Mouse (Mus musculus) adrenal gland, postnatal 25 days (tissue): ENCODE results near the gene Alg5. TPM values are rescaled to one million over a fixed set of nuclear protein-coding genes. Genes with fewer than 3 reads are reported as not detected.

ENCODE experiments used
- DNase-seq: peaks from one replicate; pipeline ENCODE4 v3.0.0; 2021; ENCODE audit warnings: mixed read lengths
- total RNA-seq: library from RNA; stranded (reverse); gene quantifications from 2 replicates; pipeline ENCODE4 v1.2.3, GENCODE M21; 2021

The Alg5 gene
- total RNA-seq, 1 experiment from 2014 or later: 52.3 TPM

DNA sequence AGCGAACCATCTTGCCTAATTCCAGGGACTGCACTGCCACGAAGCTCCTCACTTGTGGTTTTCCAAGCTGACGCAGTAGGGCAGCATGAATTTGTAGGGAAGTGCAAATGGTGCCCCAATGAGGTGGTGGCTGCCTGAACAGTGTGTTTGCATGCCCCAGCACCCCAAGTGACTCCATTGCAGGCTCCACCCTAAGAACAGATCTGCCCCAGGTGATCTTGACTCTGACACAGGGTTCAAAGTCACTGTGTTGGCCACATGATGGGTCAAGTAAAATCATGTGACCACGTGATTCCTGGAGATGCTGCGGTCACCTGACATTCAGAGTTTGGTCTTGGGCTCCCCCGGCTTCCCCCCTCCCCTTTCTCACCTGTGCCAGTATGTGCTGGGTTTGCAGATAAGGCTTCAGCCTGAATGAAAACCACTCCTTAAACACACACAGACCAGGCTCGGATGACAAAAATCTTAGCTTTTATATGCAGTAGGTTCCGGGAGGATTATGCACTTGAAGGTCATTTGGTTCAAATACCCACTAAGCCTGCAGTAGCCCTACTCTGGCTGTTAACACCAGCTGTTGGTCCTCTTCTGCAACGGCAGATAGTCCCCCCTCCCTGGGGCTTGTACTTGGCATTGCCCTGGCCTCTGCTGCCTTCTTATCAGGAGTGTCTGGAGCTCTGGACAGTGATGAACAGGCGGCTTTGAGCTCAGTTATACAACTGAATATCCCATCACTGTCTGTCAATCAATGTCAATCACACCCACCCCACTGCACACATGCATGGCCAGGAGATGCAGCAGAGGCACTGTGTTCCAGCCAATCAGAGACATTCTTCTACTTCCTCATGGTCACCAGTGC is 56.7 kb downstream of the Alg5 start:
- DNase-seq: no peak

DNA sequence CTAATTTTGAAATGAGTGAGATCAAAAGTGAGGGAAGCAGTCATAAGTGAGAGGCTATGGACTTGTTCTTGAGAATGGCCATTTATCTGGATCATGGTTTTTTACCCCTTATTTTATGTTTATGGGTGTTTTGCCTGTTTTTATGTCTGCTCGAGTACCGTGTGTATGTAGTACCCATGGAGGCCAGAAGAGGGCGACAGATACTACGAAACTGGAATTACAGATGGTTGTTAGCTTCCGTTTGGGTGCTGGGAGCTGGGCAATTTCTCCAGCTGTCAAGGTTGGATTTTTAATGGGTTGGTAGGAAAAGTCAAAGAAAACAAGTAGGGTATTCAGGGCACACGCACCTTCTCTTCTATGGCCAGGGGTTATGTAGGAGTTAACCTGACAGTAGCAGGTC is 58.4 kb downstream of the Alg5 start:
- DNase-seq: no peak

DNA sequence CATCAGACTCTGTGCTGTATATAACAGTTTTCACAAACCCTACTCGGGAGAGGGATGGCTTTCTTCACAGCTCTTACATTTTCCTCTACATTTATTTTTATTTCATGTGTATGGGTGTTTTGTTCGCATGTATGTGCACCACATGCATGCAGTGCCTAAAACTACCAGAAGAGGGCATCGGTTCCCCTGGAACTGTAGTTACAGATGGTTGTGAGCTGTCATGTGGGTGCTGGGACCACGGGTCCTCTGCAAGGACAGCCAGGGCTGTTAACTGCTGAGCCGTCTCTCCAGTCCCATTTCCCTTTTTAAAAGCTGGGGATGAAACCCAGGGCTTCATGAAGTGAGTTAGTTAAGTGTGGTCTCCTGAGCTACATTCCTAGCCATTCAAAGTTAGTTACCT is 60.0 kb downstream of the Alg5 start:
- DNase-seq: no peak

DNA sequence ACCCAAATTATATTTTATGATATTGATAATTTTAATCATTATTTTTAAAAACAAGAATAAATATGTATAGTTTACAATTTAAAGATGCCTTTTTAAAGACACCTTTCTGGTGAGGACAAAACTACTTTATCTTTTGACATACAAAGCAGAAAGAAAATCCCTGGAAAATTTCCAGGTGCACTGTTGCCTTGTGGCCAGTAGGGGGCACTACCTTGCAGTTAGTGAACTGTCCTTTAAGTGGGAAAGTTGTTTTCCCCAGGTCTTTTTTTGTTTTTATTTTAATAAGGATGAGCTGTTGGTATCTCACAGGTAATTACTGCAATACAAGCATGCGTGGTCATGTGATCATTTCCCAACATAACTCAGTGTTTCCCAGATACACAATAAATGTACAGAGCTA is 60.5 kb downstream of the Alg5 start:
- no peak for DNase-seq

DNA sequence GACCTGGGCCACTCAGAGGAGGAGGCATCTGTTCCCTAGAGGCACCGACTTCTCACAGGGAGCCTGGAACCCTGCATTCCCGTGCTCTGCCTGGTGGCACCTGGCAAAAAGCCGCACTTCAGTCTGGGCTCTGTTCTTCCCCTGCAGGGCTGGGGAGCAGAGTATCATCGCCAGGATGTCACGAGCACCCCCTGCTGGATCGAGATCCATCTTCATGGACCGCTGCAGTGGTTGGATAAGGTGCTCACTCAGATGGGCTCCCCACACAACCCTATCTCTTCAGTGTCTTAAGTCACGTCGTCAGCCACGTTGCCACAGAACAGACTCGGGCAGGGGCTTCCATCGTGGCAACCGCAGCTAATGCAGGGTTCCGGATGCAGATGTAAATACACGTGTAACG is 61.9 kb downstream of the Alg5 start:
- DNase-seq: peak; percentile 61

Other genes starting within 250 kb of the Alg5 start
- gene Supt20, start 42.7 kb upstream of the Alg5 start, total RNA-seq: 54.4 and 68.9 TPM in 2 replicates
- gene Gm21958, start 21.2 kb upstream of the Alg5 start, total RNA-seq: not detected in 2 replicates
- gene Exosc8, start 146 bp upstream of the Alg5 start, total RNA-seq: 40.7 and 47.9 TPM in 2 replicates
- 42.6 and 44.4 TPM in 2 replicates for gene Smad9, start 20.0 kb downstream of the Alg5 start, total RNA-seq
- 34.7 and 47.7 TPM in 2 replicates for gene Rfxap, start 72.3 kb downstream of the Alg5 start, total RNA-seq
- gene Sertm1, start 180.3 kb downstream of the Alg5 start, total RNA-seq: not detected in 2 replicates